Mouse (Mus musculus): Measurements from ENCODE around the gene Ptprn.

Ptprn gene

GRCm38 (mm10) chr1:75219078-75219477 is 45.2 kb downstream of the Ptprn start:
- POLR2A ChIA-PET = interaction anchor here (0.5 to 12.5 kb wide), 66 partner anchors 8 to 976 kb away, joined by 3 to 109 read pairs (median 5); partner anchors contain the start of genes A630095N17Rik (in 3 of the 4), Abcb6 (in 3 of the 4), Ankzf1 (in 3 of the 4) and Atg9a (in 3 of the 4)
- CTCF ChIA-PET = interaction anchor here (0.6 to 6.2 kb wide), 10 partner anchors 13 to 1225 kb away, joined by 3 to 35 read pairs (median 5); partner anchors contain the start of genes A630095N17Rik (in 1 of the 4), Ankzf1 (in 1 of the 4) and Atg9a (in 1 of the 4)

GRCm38 (mm10) chr1:75218227-75219001 is 45.9 kb downstream of the Ptprn start:
- ChIA-PET POLR2A (interaction anchor here (0.5 to 12.5 kb wide), 57 partner anchors 9 to 393 kb away, joined by 3 to 109 read pairs (median 7); partner anchors contain the start of genes A630095N17Rik (in 3 of the 4), Abcb6 (in 3 of the 4), Ankzf1 (in 3 of the 4) and Atg9a (in 3 of the 4)), CTCF (interaction anchor here in 3 of 4 experiments (0.6 to 6.2 kb wide), 8 partner anchors 14 to 1224 kb away, joined by 4 to 35 read pairs (median 6); partner anchors contain the start of genes A630095N17Rik (in 1 of the 3), Ankzf1 (in 1 of the 3) and Atg9a (in 1 of the 3))

DNA sequence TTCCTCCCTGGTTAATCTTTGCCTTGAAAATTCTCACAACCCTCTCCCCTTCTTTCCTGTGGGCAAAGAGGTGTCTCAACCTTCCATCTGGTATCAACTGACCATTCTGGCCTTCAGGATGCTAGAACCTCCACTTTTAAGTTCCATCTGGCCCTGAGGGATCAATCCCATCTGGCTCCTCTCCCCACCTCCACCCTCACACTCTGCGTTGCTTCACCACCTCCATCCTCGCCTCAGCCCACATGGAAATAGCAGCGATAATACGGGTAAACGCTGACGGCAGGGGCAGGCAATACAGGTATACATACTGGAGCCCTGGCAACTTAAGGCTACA is 46.4 kb downstream of the Ptprn start:
- CTCF ChIA-PET = interaction anchor here in 1 of 4 experiments (1.0 to 6.2 kb wide), 3 partner anchors 27 to 249 kb away, joined by 4 to 35 read pairs (median 12); no protein-coding TSS in a partner anchor
- POLR2A ChIA-PET = interaction anchor here (0.6 to 12.5 kb wide), 35 partner anchors 8 to 393 kb away, joined by 3 to 109 read pairs (median 10); partner anchors contain the start of genes Glb1l (in 3 of the 4), Stk16 (in 3 of the 4), Abcb6 (in 2 of the 4) and Ankzf1 (in 2 of the 4)

- POLR2A ChIA-PET = interaction anchor here in 2 of 4 experiments (0.6 to 12.5 kb wide), 29 partner anchors 7 to 252 kb away, joined by 3 to 109 read pairs (median 6); partner anchors contain the start of genes A630095N17Rik (in 2 of the 2), Abcb6 (in 2 of the 2), Dnajb2 (in 2 of the 2) and Zfand2b (in 2 of the 2)
- CTCF ChIA-PET = interaction anchor here in 3 of 4 experiments (0.6 to 6.2 kb wide), 5 partner anchors 28 to 250 kb away, joined by 4 to 35 read pairs (median 4); no protein-coding TSS in a partner anchor
Observed at GRCm38 (mm10) chr1:75216797-75217585, 47.3 kb downstream of the Ptprn start.

DNA sequence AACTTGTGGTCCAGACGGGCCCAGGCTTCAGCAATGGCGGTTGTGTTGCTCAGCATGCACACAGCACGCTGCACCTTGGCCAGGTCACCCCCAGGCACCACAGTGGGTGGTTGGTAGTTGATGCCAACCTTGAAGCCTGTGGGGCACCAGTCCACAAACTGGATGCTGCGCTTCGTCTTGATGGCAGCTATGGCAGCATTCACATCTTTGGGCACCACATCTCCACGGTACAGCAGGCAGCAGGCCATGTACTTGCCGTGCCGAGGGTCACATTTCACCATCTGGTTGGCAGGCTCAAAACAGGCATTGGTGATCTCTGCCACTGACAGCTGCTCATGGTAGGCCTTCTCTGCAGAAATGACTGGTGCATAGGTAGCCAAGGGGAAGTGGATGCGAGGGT is 48.5 kb downstream of the Ptprn start:
- ChIA-PET CTCF (interaction anchor here in 1 of 4 experiments (6.2 kb wide), 1 partner anchor 37 kb away, joined by 35 read pairs; no protein-coding TSS in a partner anchor), POLR2A (interaction anchor here in 3 of 4 experiments (0.6 to 12.5 kb wide), 16 partner anchors 6 to 102 kb away, joined by 3 to 109 read pairs (median 11); partner anchors contain the start of genes Abcb6 (in 2 of the 3), Dnajb2 (in 2 of the 3), Zfand2b (in 2 of the 3) and Dnpep (in 1 of the 3))

DNA sequence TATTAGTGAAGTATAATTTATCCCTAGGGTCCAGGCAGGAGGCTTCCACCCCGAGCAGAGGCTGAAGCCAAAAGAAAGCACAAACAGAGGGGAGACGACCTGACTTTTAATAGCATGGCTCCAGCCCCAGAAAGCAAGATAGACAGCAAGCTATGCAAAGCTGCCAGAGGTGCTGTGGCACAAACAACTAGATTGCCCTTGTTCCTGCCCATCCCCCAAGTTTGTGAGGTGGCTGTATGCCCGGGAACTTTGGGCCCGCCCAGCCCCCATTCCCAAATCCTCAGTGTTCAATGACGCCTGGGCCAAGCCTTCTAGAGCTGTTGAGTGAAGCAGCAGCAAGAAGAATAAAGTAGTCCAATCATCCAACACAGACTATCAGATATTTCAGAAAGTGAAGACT is 49.4 kb downstream of the Ptprn start:
- ChIA-PET CTCF (interaction anchor here in 2 of 4 experiments (0.9 to 1.3 kb wide), 2 partner anchors 11 to 39 kb away, joined by 3 to 4 read pairs; no protein-coding TSS in a partner anchor), POLR2A (interaction anchor here in 2 of 4 experiments (0.6 to 12.5 kb wide), 22 partner anchors 8 to 71 kb away, joined by 3 to 83 read pairs (median 4); partner anchors contain the start of genes A630095N17Rik (in 2 of the 2), Abcb6 (in 2 of the 2), Ankzf1 (in 1 of the 2) and Atg9a (in 1 of the 2))

GRCm38 (mm10) chr1:75214442-75214841 is 49.9 kb downstream of the Ptprn start:
- ChIA-PET CTCF (interaction anchor here in 2 of 4 experiments (0.7 to 1.3 kb wide), 3 partner anchors 11 to 40 kb away, joined by 3 to 4 read pairs (median 3); no protein-coding TSS in a partner anchor), POLR2A (interaction anchor here in 2 of 4 experiments (0.8 to 12.5 kb wide), 25 partner anchors 8 to 103 kb away, joined by 3 to 83 read pairs (median 5); partner anchors contain the start of genes A630095N17Rik (in 2 of the 2), Abcb6 (in 2 of the 2), Ankzf1 (in 2 of the 2) and Atg9a (in 2 of the 2))

GRCm38 (mm10) chr1:75213096-75213495 is 51.2 kb downstream of the Ptprn start:
- CTCF ChIA-PET = interaction anchor here in 1 of 4 experiments (0.9 kb wide), 1 partner anchor 15 kb away, joined by 3 read pairs; no protein-coding TSS in a partner anchor
- POLR2A ChIA-PET = interaction anchor here (0.5 to 12.5 kb wide), 17 partner anchors 9 to 104 kb away, joined by 3 to 83 read pairs (median 8); partner anchors contain the start of genes Ankzf1 (in 2 of the 4), Atg9a (in 2 of the 4), Abcb6 (in 1 of the 4) and Dnajb2 (in 1 of the 4)

- POLR2A ChIA-PET = interaction anchor here in 3 of 4 experiments (0.9 to 12.5 kb wide), 9 partner anchors 9 to 105 kb away, joined by 3 to 83 read pairs (median 10); partner anchors contain the start of genes Dnajb2 (in 1 of the 3) and Dnpep (in 1 of the 3)
Observed at GRCm38 (mm10) chr1:75212542-75212941, 51.8 kb downstream of the Ptprn start.

DNA sequence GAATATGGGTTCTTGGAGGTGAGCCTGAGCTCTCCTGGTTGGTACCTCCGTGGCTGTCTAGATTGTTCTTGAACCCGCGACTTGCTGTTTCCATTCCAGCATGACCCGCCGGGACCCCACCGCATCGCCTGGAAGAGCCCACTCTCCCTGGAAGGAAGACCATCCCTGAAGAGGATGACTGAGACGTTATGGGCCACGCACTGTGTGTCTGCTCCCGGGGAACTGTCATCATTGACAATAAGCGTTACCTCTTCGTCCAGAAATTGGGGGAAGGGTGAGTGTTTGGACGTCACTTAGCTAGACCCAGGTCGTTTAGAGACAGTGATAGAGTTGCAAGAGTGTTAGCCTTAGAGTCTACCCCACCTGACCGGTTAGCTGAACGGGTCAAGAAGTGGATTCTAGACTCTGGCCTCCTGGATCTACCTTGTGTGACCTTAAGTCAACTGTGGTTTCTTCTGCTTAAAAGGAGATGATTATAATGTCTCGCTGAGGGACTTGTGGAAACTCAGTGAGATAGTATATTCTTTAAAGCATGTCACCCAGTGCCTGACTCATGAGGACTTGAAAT is 53.1 kb downstream of the Ptprn start:
- CTCF ChIA-PET = no interaction called here
- POLR2A ChIA-PET = interaction anchor here in 3 of 4 experiments (0.8 to 12.5 kb wide), 21 partner anchors 8 to 105 kb away, joined by 3 to 84 read pairs (median 8); partner anchors contain the start of genes Tuba4a (in 3 of the 3), Ankzf1 (in 2 of the 3), Atg9a (in 2 of the 3) and Zfand2b (in 2 of the 3)

More at GRCm38 (mm10) chr1:75212542-75212941, 51.8 kb downstream of the Ptprn start:
- CTCF ChIA-PET = interaction anchor here in 1 of 4 experiments (0.9 kb wide), 1 partner anchor 15 kb away, joined by 3 read pairs; no protein-coding TSS in a partner anchor

- CTCF ChIA-PET = interaction anchor here in 3 of 4 experiments (0.6 to 1.1 kb wide), 6 partner anchors 19 to 426 kb away, joined by 3 to 7 read pairs (median 3); partner anchors contain the start of genes Abcb6 (in 1 of the 3), Ankzf1 (in 1 of the 3) and Atg9a (in 1 of the 3)
Observed at GRCm38 (mm10) chr1:75210136-75211087, 53.9 kb downstream of the Ptprn start, which contains the start of the genes Glb1l and Stk16. Gene Glb1l (minus strand): TSS chr1:75210813. Gene Stk16 (plus strand): TSS chr1:75210838.

DNA sequence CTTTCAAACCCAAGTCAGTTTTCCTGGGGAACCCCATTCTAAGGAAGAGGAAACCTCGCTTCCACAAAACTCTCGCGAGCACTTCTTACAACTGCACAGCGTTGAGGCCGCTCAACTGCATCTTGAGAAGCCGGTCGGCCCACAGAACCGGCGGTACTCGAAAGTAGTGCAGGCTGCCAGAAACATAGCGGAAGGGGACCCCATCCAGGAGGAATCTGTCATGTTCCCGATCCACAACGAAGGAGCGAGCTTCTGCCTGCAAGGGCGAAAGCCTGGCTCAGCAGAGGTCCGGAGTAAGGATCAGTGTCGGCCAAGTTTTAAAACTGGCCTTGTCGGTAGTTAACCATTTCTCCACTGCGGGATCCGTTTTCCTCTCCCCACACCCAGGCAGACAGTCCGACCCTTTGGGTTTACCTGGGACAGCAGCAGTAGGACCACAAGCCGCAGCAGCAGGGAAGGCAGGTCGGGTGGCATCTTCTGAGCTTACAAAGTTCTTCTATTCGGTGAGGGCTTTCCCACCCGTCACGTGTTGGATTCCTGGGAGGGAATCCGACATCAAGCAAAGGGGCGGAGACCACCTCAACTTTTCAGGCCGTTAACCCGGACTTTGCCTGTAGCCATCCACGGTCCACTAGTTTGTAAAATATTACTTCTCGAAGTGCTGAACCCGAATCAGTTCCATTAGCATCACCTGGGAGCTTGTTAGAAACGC is 55.2 kb downstream of the Ptprn start:
- POLR2A ChIA-PET = interaction anchor here in 3 of 4 experiments (0.5 to 12.5 kb wide), 39 partner anchors 8 to 414 kb away, joined by 3 to 84 read pairs (median 5); partner anchors contain the start of genes Ankzf1 (in 3 of the 3), Atg9a (in 3 of the 3), Tuba4a (in 3 of the 3) and Abcb6 (in 2 of the 3)
- CTCF ChIA-PET = interaction anchor here in 2 of 4 experiments (0.6 to 1.5 kb wide), 4 partner anchors 26 to 45 kb away, joined by 3 to 4 read pairs (median 3); no protein-coding TSS in a partner anchor

More at GRCm38 (mm10) chr1:75210136-75211087, 53.9 kb downstream of the Ptprn start, which contains the start of the genes Glb1l and Stk16:
- POLR2A ChIA-PET = interaction anchor here in 3 of 4 experiments (0.6 to 12.5 kb wide), 31 partner anchors 8 to 107 kb away, joined by 3 to 84 read pairs (median 9); partner anchors contain the start of genes Ankzf1 (in 3 of the 3), Atg9a (in 3 of the 3), Tuba4a (in 3 of the 3) and Abcb6 (in 2 of the 3)

GRCm38 (mm10) chr1:75201236-75201635 is 63.1 kb downstream of the Ptprn start:
- ChIA-PET POLR2A (interaction anchor here in 2 of 4 experiments (0.6 to 1.2 kb wide), 2 partner anchors 10 to 775 kb away, joined by 3 read pairs; no protein-coding TSS in a partner anchor), CTCF (no interaction called here)

All from embryonic stem cell, embryonic (primary cell).